Mouse (Mus musculus) forebrain, embryonic 10.5 days (tissue): ENCODE results near the gene Spata25. TPM values are rescaled to one million over a fixed set of nuclear protein-coding genes. Genes with fewer than 3 reads are reported as not detected.

Experiments used
- DNase-seq: peaks from one replicate; pipeline ENCODE4 v3.0.0-alpha.2; 2017; ENCODE audit warnings: low spot score; ENCODE audit errors: extremely low spot score
- H3K27ac ChIP-seq: fragments of 300-500 bp; sonication (generic); 2 replicates; pipeline ENCODE4 v1.5.1; 2016; ENCODE audit warnings: mild to moderate bottlenecking
- H3K27me3 ChIP-seq: fragments of 300-500 bp; sonication (generic); 2 replicates; pipeline ENCODE4 v1.6.1; 2016; ENCODE audit warnings: mild to moderate bottlenecking; ENCODE audit not compliant: poor library complexity, severe bottlenecking
- H3K36me3 ChIP-seq: fragments of 300-500 bp; sonication (generic); replicated peaks from 2 replicates; pipeline ENCODE4 v1.6.1; 2016; ENCODE audit warnings: mild to moderate bottlenecking, moderate library complexity
- H3K4me1 ChIP-seq: fragments of 300-500 bp; sonication (generic); 2 replicates; pipeline ENCODE4 v1.6.1; 2016
- H3K4me3 ChIP-seq: fragments of 300-500 bp; sonication (generic); 2 replicates; pipeline ENCODE4 v1.5.1; 2016; ENCODE audit warnings: mild to moderate bottlenecking, moderate library complexity
- H3K9me3 ChIP-seq: fragments of 300-500 bp; sonication (generic); 2 replicates; pipeline ENCODE4 v1.6.1; 2016; ENCODE audit warnings: mild to moderate bottlenecking, moderate library complexity
- WGBS: fragments of 180-500 bp; shearing (Covaris S2); methylation state at CpG from one replicate; pipeline ENCODE4 v1.1.7; 2016; 5-methylcytosine and 5-hydroxymethylcytosine counted together
- polyA plus RNA-seq: library from polyadenylated mRNA; unstranded; fragments of >200 nt; fragmentation: Nextera tagmentation; extraction: Ambion mirVana; gene quantifications from 2 replicates; pipeline ENCODE4 v1.2.1, GENCODE M21; 2016

Spata25 gene
- polyA plus RNA-seq, 1 experiment from 2014 or later: 0.19 TPM

GRCm38 (mm10) chr2:164834531-164834930, 6.2 kb upstream of the Spata25 start:
- Histone ChIP-seq H3K4me3 (peak overlapping the region; percentile 85), H3K9me3 (no peaks in the 10 kb centered on the region), H3K36me3 (peaks cover 36% of the 10 kb centered on the region), H3K27me3 (peaks cover 6% of the 10 kb centered on the region; the same call in 1 of the 2 replicates), H3K4me1 (peaks cover 29% of the 10 kb centered on the region), H3K27ac (peak overlapping the region; percentile 86; the same call in 1 of the 2 replicates)
- WGBS: 54% methylated on average over 8 of the region's 8 CpGs
- DNase-seq: no peak

GRCm38 (mm10) chr2:164833314-164833959, 5.1 kb upstream of the Spata25 start, which contains the start of gene Neurl2:
TSS of gene Neurl2 (minus strand) at chr2:164833456.
- H3K27ac ChIP-seq: peak within 1 kb of the TSS; percentile 86
- peak; percentile 93 for DNase-seq
- H3K9me3 ChIP-seq: no peaks in the 10 kb centered on the region
- H3K27me3 ChIP-seq: peaks cover 6% of the 10 kb centered on the region; the same call in 1 of the 2 replicates
- under 1% methylated on average over 31 of the region's 31 CpGs for WGBS
- peaks cover 29% of the 10 kb centered on the region for H3K4me1 ChIP-seq
- peak within 1 kb of the TSS; percentile 85 for H3K4me3 ChIP-seq
- peaks cover 32% of the 10 kb centered on the region for H3K36me3 ChIP-seq

GRCm38 (mm10) chr2:164832748-164833301, 4.5 kb upstream of the Spata25 start, which contains the start of gene Ctsa:
TSS of gene Ctsa (plus strand) at chr2:164832873.
- DNase-seq: peak; percentile 65
- Histone ChIP-seq H3K36me3 (peaks cover 32% of the 10 kb centered on the region), H3K9me3 (no peaks in the 10 kb centered on the region), H3K4me1 (peaks cover 29% of the 10 kb centered on the region), H3K27me3 (peaks cover 6% of the 10 kb centered on the region; the same call in 1 of the 2 replicates), H3K4me3 (peak within 1 kb of the TSS; percentile 85), H3K27ac (peak within 1 kb of the TSS; percentile 86)
- WGBS: 1% methylated on average over 35 of the region's 35 CpGs

- H3K4me1 ChIP-seq: peaks cover 35% of the 10 kb centered on the region
- no peak for DNase-seq
Measured at GRCm38 (mm10) chr2:164832032-164832747, 3.9 kb upstream of the Spata25 start.

GRCm38 (mm10) chr2:164831029-164831428, 2.7 kb upstream of the Spata25 start:
- 90% methylated on average over 10 of the region's 10 CpGs for WGBS
- Histone ChIP-seq H3K9me3 (no peaks in the 10 kb centered on the region), H3K27ac (no peak overlapping the region), H3K4me3 (no peak overlapping the region), H3K36me3 (peaks cover 34% of the 10 kb centered on the region), H3K27me3 (peaks cover 6% of the 10 kb centered on the region; the same call in 1 of the 2 replicates), H3K4me1 (peaks cover 35% of the 10 kb centered on the region)
- no peak for DNase-seq

More at GRCm38 (mm10) chr2:164832032-164832747, 3.9 kb upstream of the Spata25 start:
- WGBS: 68% methylated on average over 16 of the region's 16 CpGs
- H3K9me3 ChIP-seq: no peaks in the 10 kb centered on the region
- H3K27ac ChIP-seq: peak overlapping the region; percentile 86
- peak overlapping the region; percentile 85 for H3K4me3 ChIP-seq
- H3K36me3 ChIP-seq: peaks cover 32% of the 10 kb centered on the region
- H3K27me3 ChIP-seq: peaks cover 6% of the 10 kb centered on the region; the same call in 1 of the 2 replicates

GRCm38 (mm10) chr2:164829090-164829489, 753 bp upstream of the Spata25 start:
- Histone ChIP-seq H3K36me3 (peaks cover 47% of the 10 kb centered on the region), H3K4me1 (peaks cover 22% of the 10 kb centered on the region), H3K4me3 (no peak overlapping the region), H3K27me3 (peaks cover 6% of the 10 kb centered on the region; the same call in 1 of the 2 replicates), H3K27ac (no peak overlapping the region), H3K9me3 (no peaks in the 10 kb centered on the region)
- DNase-seq: no peak
- WGBS: 98% methylated on average over 1 of the region's 1 CpGs

- H3K27me3 ChIP-seq: peaks cover under 1% of the 10 kb centered on the region; the same call in 1 of the 2 replicates
- DNase-seq: no peak
- H3K27ac ChIP-seq: no peak overlapping the region
- H3K4me1 ChIP-seq: peaks cover 22% of the 10 kb centered on the region
- H3K4me3 ChIP-seq: no peak overlapping the region
- no peaks in the 10 kb centered on the region for H3K9me3 ChIP-seq
- WGBS: 92% methylated on average over 16 of the region's 16 CpGs
- peaks cover 47% of the 10 kb centered on the region for H3K36me3 ChIP-seq
Measured at GRCm38 (mm10) chr2:164827146-164827850, 1.0 kb downstream of the Spata25 start.

- Histone ChIP-seq H3K9me3 (no peaks in the 10 kb centered on the region), H3K4me1 (peaks cover 26% of the 10 kb centered on the region), H3K4me3 (0 out of 2 replicates have a peak overlapping the region, but pooled peaks have one; percentile 5), H3K36me3 (peaks cover 60% of the 10 kb centered on the region), H3K27me3 (no peaks in the 10 kb centered on the region), H3K27ac (no peak overlapping the region)
- DNase-seq: no peak
- WGBS: 93% methylated on average over 17 of the region's 17 CpGs
Measured at GRCm38 (mm10) chr2:164825521-164825920, 2.8 kb downstream of the Spata25 start.

GRCm38 (mm10) chr2:164823969-164824368, 4.4 kb downstream of the Spata25 start:
- H3K27me3 ChIP-seq: no peaks in the 10 kb centered on the region
- peaks cover 26% of the 10 kb centered on the region for H3K4me1 ChIP-seq
- H3K36me3 ChIP-seq: peaks cover 67% of the 10 kb centered on the region
- 91% methylated on average over 4 of the region's 4 CpGs for WGBS
- peak overlapping the region; percentile 83 for H3K4me3 ChIP-seq
- no peaks in the 10 kb centered on the region for H3K9me3 ChIP-seq
- DNase-seq: no peak
- no peak overlapping the region for H3K27ac ChIP-seq

- Histone ChIP-seq H3K36me3 (peaks cover 59% of the 10 kb centered on the region), H3K4me3 (peak overlapping the region; percentile 83), H3K9me3 (no peaks in the 10 kb centered on the region), H3K4me1 (peaks cover 26% of the 10 kb centered on the region), H3K27me3 (no peaks in the 10 kb centered on the region), H3K27ac (peak overlapping the region; percentile 91)
- 2% methylated on average over 10 of the region's 10 CpGs for WGBS
- no peak for DNase-seq
Measured at GRCm38 (mm10) chr2:164823181-164823585, 5.2 kb downstream of the Spata25 start.

- DNase-seq: peak; percentile 99
- Histone ChIP-seq H3K27me3 (no peaks in the 10 kb centered on the region), H3K27ac (peak within 1 kb of the TSS; percentile 91), H3K36me3 (peaks cover 54% of the 10 kb centered on the region), H3K4me1 (peaks cover 26% of the 10 kb centered on the region), H3K9me3 (no peaks in the 10 kb centered on the region), H3K4me3 (peak within 1 kb of the TSS; percentile 83)
- WGBS: 1% methylated on average over 32 of the region's 32 CpGs
Measured at GRCm38 (mm10) chr2:164822636-164823165, 5.6 kb downstream of the Spata25 start, which contains the start of gene Zswim1. TSS of gene Zswim1 (plus strand) at chr2:164822686.

GRCm38 (mm10) chr2:164821060-164821459, 7.3 kb downstream of the Spata25 start:
- no peak overlapping the region for H3K4me3 ChIP-seq

More at GRCm38 (mm10) chr2:164821060-164821459, 7.3 kb downstream of the Spata25 start:
- peaks cover 38% of the 10 kb centered on the region for H3K36me3 ChIP-seq
- WGBS: 90% methylated on average over 6 of the region's 6 CpGs
- no peaks in the 10 kb centered on the region for H3K27me3 ChIP-seq
- H3K9me3 ChIP-seq: no peaks in the 10 kb centered on the region
- no peak overlapping the region for H3K27ac ChIP-seq
- DNase-seq: no peak
- peaks cover 24% of the 10 kb centered on the region for H3K4me1 ChIP-seq
